Mouse (Mus musculus) forebrain, embryonic 11.5 days (tissue): Measurements from ENCODE around the gene Hinfp. TPM values are rescaled to one million over a fixed set of nuclear protein-coding genes. Genes with fewer than 3 reads are reported as not detected.

Experiments
- ATAC-seq: fragments of 200-750 bp; cut with Nextera tagmentation; replicated peaks from 2 replicates; pipeline ENCODE4 v1.8.0; 2017; ENCODE audit warnings: moderate TSS enrichment; ENCODE audit not compliant: low FRiP score
- DNase-seq: peaks from one replicate; pipeline ENCODE4 v3.0.0-alpha.2; 2017; ENCODE audit warnings: low spot score
- H3K27ac ChIP-seq: fragments of 300-500 bp; sonication (generic); 2 replicates; pipeline ENCODE4 v1.5.1; 2014; ENCODE audit warnings: low read depth, low read length
- H3K27me3 ChIP-seq: fragments of 300-500 bp; sonication (generic); 2 replicates; pipeline ENCODE4 v1.6.1; 2014; ENCODE audit warnings: mild to moderate bottlenecking, low read length, mixed read lengths; ENCODE audit not compliant: control insufficient read depth, insufficient read depth
- H3K36me3 ChIP-seq: fragments of 300-500 bp; sonication (generic); 2 replicates; pipeline ENCODE4 v1.6.1; 2014; ENCODE audit warnings: mild to moderate bottlenecking, low read length, moderate library complexity, mixed read lengths; ENCODE audit not compliant: control insufficient read depth, insufficient read depth
- H3K4me1 ChIP-seq: fragments of 300-500 bp; sonication (generic); replicated peaks from 2 replicates; pipeline ENCODE4 v1.6.1; 2014; ENCODE audit warnings: low read length, mixed read lengths; ENCODE audit not compliant: control insufficient read depth, insufficient read depth
- H3K4me2 ChIP-seq: fragments of 300-500 bp; sonication (generic); 2 replicates; pipeline ENCODE4 v1.6.1; 2014; ENCODE audit warnings: low read depth, mild to moderate bottlenecking, low read length, moderate library complexity, mixed read lengths; ENCODE audit not compliant: severe bottlenecking
- H3K4me3 ChIP-seq: fragments of 300-500 bp; sonication (generic); 2 replicates; pipeline ENCODE4 v1.5.1; 2014; ENCODE audit warnings: low read depth, low read length
- H3K9ac ChIP-seq: fragments of 300-500 bp; sonication (generic); 2 replicates; pipeline ENCODE4 v1.6.1; 2014; ENCODE audit warnings: low read length
- H3K9me3 ChIP-seq: fragments of 300-500 bp; sonication (generic); 2 replicates; pipeline ENCODE4 v1.6.1; 2016; ENCODE audit warnings: low read length, mixed read lengths; ENCODE audit not compliant: control insufficient read depth
- WGBS: fragments of 180-500 bp; shearing (Covaris S2); extraction: QIAGEN DNeasy Blood & Tissue Kit; methylation state at CpG from one replicate; pipeline ENCODE4 v1.1.7; 2014; 5-methylcytosine and 5-hydroxymethylcytosine counted together
- polyA plus RNA-seq: library from polyadenylated mRNA; unstranded; fragments of >200 nt; fragmentation: Nextera tagmentation; extraction: Ambion mirVana; gene quantifications from 2 replicates; pipeline ENCODE4 v1.2.1, GENCODE M21; 2014

The Hinfp gene
- 25.8 and 27.4 TPM in 2 replicates for polyA plus RNA-seq

GRCm38 (mm10) chr9:44305466-44306079 is at the start of gene Hinfp:
Hinfp (minus strand) TSS chr9:44305671.
- H3K4me3 ChIP-seq = peak within 1 kb of the TSS; percentile 77
- peaks cover 3% of the 10 kb centered on the region; the same call in 1 of the 2 replicates for H3K36me3 ChIP-seq
- DNase-seq = peak; percentile 99
- no peak within 1 kb of the TSS; the same call in 1 of the 2 replicates for H3K27ac ChIP-seq
- WGBS = 1% methylated on average over 54 of the region's 54 CpGs
- H3K4me1 ChIP-seq = peaks cover 9% of the 10 kb centered on the region; the same call in 1 of the 2 replicates
- peak within 1 kb of the TSS; percentile 74 for H3K9ac ChIP-seq
- H3K27me3 ChIP-seq = no peaks in the 10 kb centered on the region
- ATAC-seq = peak; percentile 99
- no peaks in the 10 kb centered on the region for H3K9me3 ChIP-seq
- peak within 1 kb of the TSS; percentile 83 for H3K4me2 ChIP-seq

DNA sequence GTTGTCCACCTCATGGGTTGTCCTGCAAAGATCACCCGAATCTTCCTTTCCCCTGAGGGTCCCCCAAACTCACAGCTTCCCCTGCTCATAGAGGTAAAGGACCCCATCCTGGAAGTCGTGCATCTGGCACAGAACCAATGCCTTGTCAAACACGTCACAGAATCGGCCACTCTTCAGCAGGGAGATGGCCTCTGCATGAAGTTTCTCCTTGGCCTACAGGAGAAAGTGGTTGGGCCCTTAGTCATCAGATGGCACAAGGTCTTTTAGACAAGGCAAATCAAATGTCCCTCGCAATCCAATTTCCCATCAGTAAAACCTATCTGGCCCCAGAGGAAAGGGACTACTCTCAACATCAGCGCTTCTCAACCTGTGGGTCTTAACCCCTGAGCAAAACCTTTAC is 47.7 kb upstream of the Hinfp start:
- H3K27ac ChIP-seq = no peak overlapping the region
- no peak overlapping the region for H3K4me3 ChIP-seq
- ATAC-seq = no peak
- H3K4me1 ChIP-seq = no peaks in the 10 kb centered on the region
- no peak for DNase-seq
- peaks cover 34% of the 10 kb centered on the region for H3K36me3 ChIP-seq
- H3K9me3 ChIP-seq = no peaks in the 10 kb centered on the region; the same call in 1 of the 2 replicates
- 94% methylated on average over 6 of the region's 6 CpGs for WGBS
- no peaks in the 10 kb centered on the region for H3K27me3 ChIP-seq
- no peak overlapping the region for H3K4me2 ChIP-seq
- no peak overlapping the region for H3K9ac ChIP-seq

DNA sequence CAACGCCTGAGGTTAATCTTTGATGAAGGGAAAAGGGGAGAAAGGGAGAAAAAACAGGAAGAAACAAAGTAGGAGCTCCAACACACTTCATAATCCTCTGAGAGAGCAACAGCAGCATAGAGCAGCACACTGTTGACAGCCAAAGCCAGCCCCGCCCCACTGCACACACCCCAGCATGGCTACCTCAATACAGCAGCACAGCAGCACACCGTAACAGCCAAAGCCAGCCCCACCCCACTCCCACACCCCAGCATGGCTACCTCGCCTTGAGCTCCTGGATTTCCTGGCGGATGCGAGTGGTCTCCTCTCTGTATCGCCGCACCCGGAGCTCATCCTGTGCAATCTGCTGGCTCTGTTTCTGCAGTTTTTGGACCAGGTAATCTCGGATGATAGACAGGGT is 46.9 kb upstream of the Hinfp start:
- WGBS = 93% methylated on average over 10 of the region's 10 CpGs
- H3K27me3 ChIP-seq = no peaks in the 10 kb centered on the region
- DNase-seq (no peak), ATAC-seq (no peak)
- H3K9ac ChIP-seq = no peak overlapping the region
- no peaks in the 10 kb centered on the region for H3K4me1 ChIP-seq
- H3K9me3 ChIP-seq = no peaks in the 10 kb centered on the region; the same call in 1 of the 2 replicates
- no peak overlapping the region for H3K4me3 ChIP-seq
- no peak overlapping the region for H3K27ac ChIP-seq
- no peak overlapping the region for H3K4me2 ChIP-seq
- peaks cover 36% of the 10 kb centered on the region for H3K36me3 ChIP-seq

DNA sequence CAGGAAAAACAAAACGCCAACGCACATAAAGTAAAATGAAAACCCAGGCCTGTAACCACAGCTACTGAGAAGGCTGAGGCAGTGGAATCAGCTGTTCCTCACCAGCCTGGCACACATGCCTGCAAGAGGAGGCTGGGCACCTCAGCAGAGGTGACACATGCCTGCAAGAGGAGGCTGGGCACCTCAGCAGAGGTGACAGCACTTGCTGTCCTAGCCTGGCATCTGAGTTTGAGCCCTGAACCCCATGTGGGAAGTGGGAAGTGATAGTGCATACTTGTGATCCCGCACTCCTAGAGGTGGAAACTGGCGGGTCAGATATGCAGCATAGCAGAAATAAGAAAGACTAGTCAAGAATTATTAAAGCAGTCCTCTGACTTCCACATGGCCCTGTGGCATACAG is 45.9 kb upstream of the Hinfp start:
- Histone ChIP-seq H3K36me3 (peaks cover 35% of the 10 kb centered on the region), H3K27ac (no peak overlapping the region), H3K27me3 (no peaks in the 10 kb centered on the region), H3K9me3 (no peaks in the 10 kb centered on the region; the same call in 1 of the 2 replicates), H3K4me1 (no peaks in the 10 kb centered on the region), H3K9ac (no peak overlapping the region), H3K4me2 (no peak overlapping the region), H3K4me3 (no peak overlapping the region)
- DNase-seq (no peak), ATAC-seq (no peak)
- WGBS = 91% methylated on average over 4 of the region's 4 CpGs

DNA sequence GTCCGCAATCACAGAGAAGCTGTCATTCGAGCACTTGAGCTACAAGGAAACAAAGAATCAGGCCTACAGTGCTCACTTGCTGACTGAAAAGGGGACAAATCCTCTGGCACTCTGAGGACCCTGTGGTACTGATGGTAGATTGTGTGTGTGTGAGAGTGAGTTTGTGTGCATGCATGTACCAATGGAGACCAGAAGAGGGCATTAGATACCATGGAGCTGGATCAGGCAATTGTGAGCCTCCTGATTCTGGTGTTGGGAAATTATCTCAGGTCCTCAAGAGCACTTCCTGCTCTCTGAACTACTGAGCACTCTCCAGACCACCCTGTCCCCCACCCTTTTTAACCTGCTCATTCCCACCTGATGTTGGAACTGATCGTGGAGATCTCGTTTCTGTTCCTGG is 43.1 kb upstream of the Hinfp start:
- Histone ChIP-seq H3K4me1 (no peaks in the 10 kb centered on the region; the same call in 1 of the 2 replicates), H3K27me3 (no peaks in the 10 kb centered on the region), H3K4me2 (no peak overlapping the region), H3K36me3 (peaks cover 20% of the 10 kb centered on the region; the same call in 1 of the 2 replicates), H3K27ac (no peak overlapping the region), H3K4me3 (no peak overlapping the region), H3K9ac (no peak overlapping the region), H3K9me3 (no peaks in the 10 kb centered on the region; the same call in 1 of the 2 replicates)
- ATAC-seq (no peak), DNase-seq (no peak)
- WGBS = 95% methylated on average over 4 of the region's 4 CpGs

- H3K9me3 ChIP-seq = no peaks in the 10 kb centered on the region; the same call in 1 of the 2 replicates
- DNase-seq (no peak), ATAC-seq (no peak)
- H3K9ac ChIP-seq = no peak overlapping the region
- no peak overlapping the region for H3K27ac ChIP-seq
- no peak overlapping the region for H3K4me3 ChIP-seq
- no peaks in the 10 kb centered on the region for H3K27me3 ChIP-seq
- WGBS = 88% methylated on average over 4 of the region's 4 CpGs
- H3K4me1 ChIP-seq = peaks cover 6% of the 10 kb centered on the region; the same call in 1 of the 2 replicates
- peaks cover 16% of the 10 kb centered on the region; the same call in 1 of the 2 replicates for H3K36me3 ChIP-seq
- no peak overlapping the region for H3K4me2 ChIP-seq
Observed at GRCm38 (mm10) chr9:44347621-44348020, 42.1 kb upstream of the Hinfp start.

GRCm38 (mm10) chr9:44347166-44347565 is 41.7 kb upstream of the Hinfp start:
- H3K4me3 ChIP-seq = no peak overlapping the region
- 95% methylated on average over 9 of the region's 9 CpGs for WGBS
- H3K36me3 ChIP-seq = peaks cover 15% of the 10 kb centered on the region; the same call in 1 of the 2 replicates
- DNase-seq = no peak
- H3K9ac ChIP-seq = no peak overlapping the region
- no peak for ATAC-seq
- H3K9me3 ChIP-seq = no peaks in the 10 kb centered on the region; the same call in 1 of the 2 replicates
- H3K4me2 ChIP-seq = no peak overlapping the region
- H3K27me3 ChIP-seq = no peaks in the 10 kb centered on the region
- H3K4me1 ChIP-seq = peaks cover 8% of the 10 kb centered on the region; the same call in 1 of the 2 replicates
- no peak overlapping the region for H3K27ac ChIP-seq

DNA sequence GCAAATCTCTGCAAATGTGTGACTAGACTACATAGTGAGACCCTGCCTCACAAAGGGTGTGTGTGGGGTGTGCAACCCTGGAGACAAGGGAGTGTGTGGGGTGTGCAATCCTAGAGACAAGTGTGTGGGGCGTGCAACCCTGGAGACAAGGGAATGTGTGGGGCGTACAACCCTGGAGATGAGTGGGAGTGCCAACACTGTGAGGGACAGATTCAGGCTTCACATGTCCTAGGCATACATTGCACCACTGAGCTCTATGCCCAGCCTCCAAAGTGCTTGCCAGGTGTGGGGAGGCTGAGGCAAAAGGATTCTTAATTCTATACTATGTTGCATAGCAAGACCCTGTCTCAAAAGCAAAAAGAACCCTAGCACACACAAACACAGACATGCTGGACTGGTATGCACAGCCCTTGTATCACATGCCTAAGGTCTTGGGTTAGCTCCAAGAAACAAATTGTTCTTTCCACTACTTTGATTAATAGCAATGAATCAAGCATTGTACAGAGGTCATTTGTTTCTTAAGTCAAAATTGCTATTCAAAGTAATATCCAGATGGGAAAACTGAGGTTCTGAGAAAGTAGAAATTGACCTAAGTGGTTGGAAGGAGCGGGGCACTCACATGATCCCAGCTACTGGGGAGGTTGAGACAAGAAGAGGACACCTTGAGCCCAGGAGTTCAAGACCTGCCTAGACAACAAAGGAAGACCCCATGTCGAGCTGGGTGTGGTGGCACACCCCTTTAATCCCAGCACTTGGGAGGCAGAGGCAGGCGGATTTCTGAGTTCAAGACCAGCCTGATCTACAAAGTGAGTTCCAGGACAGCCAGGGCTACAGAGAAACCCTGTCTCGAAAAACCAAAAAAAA is 40.3 kb upstream of the Hinfp start:
- H3K4me3 ChIP-seq = no peak overlapping the region
- 88% methylated on average over 6 of the region's 6 CpGs for WGBS
- ATAC-seq = no peak
- no peaks in the 10 kb centered on the region for H3K27me3 ChIP-seq
- H3K36me3 ChIP-seq = peaks cover 12% of the 10 kb centered on the region; the same call in 1 of the 2 replicates
- DNase-seq = no peak
- H3K9me3 ChIP-seq = no peaks in the 10 kb centered on the region; the same call in 1 of the 2 replicates
- H3K4me1 ChIP-seq = peaks cover 8% of the 10 kb centered on the region; the same call in 1 of the 2 replicates
- no peak overlapping the region for H3K4me2 ChIP-seq
- H3K9ac ChIP-seq = no peak overlapping the region
- no peak overlapping the region for H3K27ac ChIP-seq
